Mouse (Mus musculus): ENCODE data around the gene Ptov1. TPM values are rescaled to one million over a fixed set of nuclear protein-coding genes. Genes with fewer than 3 reads are reported as not detected.

Ptov1 gene
- polyA plus RNA-seq, 1 experiment, result 187 TPM

DNA sequence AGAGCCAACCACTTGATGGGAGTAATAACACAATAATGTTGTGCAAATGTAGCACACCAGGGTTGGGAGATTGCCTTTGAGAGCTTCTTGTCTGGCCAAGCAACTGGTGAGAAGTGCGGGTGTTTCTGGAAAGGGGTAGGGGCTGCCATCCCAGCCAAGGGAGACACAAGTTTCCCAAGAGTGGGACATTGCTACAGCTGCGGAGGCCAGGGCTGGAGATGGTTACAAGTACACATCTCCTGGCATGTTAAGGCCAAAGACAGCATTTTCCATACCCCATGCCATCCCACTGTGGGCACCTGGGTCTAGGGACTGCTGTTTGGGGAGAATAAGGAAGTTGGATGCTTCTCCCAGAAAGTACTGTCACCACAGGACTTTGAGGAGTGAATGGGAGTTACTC lies 16.5 kb downstream of the Ptov1 start:
- H3K4me3 ChIP-seq (ENCODE audit: control insufficient read depth, low read depth, low read length), result no peak overlapping the region
- H3K4me1 ChIP-seq (ENCODE audit: control insufficient read depth, insufficient read depth, low read length), result peaks cover 54% of the 10 kb centered on the region
- H3K27me3 ChIP-seq (ENCODE audit: control insufficient read depth, insufficient read depth, low read length), result no peaks in the 10 kb centered on the region
- TF ChIP-seq POLR2A (IDR thresholded peaks at IDR 0.05; ENCODE audit: control insufficient read depth, low read depth, low read length) (no peak), CTCF (IDR thresholded peaks at IDR 0.05; ENCODE audit: control insufficient read depth, insufficient read depth, insufficient replicate concordance, low read depth, low read length) (no peak)
- H3K27ac ChIP-seq (ENCODE audit: control insufficient read depth, insufficient read depth, low read depth, low read length), result no peak overlapping the region; the same call in 1 of the 2 replicates
- H3K36me3 ChIP-seq (ENCODE audit: control insufficient read depth, insufficient read depth, low read length), result no peaks in the 10 kb centered on the region

DNA sequence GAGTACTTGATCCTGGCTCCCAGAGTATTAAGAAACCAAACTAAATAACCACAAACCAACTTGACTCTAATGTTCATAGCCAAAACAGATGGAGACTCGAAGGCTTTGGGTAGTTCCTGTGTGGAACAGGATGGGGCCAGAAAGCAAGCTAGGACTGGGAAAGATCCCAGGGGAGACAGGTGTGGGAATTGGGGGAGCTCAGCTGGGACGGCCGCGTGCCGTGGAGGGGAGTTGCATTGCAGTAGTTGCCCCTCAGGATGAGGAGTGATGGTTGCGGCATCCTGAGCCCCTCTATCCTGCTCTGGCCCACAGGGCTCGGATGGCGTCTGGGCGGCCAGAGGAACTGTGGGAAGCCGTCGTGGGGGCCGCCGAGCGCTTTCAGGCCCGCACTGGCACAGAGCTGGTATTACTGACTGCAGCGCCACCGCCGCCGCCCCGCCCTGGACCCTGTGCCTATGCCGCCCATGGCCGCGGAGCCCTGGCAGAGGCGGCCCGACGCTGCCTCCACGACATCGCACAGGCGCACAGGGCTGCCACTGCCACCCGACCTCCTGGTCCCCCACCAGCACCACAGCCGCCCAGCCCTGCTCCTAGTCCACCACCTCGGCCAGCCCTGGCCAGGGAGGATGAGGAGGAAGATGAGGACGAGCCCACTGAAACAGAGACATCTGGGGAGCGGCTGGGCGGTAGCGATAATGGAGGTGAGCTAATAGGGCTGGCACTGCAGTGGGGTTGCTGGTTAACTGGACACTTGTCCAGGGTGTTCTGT lies 17.1 kb downstream of the Ptov1 start:
- TF ChIP-seq CTCF (IDR thresholded peaks at IDR 0.05; ENCODE audit: control insufficient read depth, insufficient read depth, insufficient replicate concordance, low read depth, low read length) (no peak), POLR2A (IDR thresholded peaks at IDR 0.05; ENCODE audit: control insufficient read depth, low read depth, low read length) (no peak)

DNA sequence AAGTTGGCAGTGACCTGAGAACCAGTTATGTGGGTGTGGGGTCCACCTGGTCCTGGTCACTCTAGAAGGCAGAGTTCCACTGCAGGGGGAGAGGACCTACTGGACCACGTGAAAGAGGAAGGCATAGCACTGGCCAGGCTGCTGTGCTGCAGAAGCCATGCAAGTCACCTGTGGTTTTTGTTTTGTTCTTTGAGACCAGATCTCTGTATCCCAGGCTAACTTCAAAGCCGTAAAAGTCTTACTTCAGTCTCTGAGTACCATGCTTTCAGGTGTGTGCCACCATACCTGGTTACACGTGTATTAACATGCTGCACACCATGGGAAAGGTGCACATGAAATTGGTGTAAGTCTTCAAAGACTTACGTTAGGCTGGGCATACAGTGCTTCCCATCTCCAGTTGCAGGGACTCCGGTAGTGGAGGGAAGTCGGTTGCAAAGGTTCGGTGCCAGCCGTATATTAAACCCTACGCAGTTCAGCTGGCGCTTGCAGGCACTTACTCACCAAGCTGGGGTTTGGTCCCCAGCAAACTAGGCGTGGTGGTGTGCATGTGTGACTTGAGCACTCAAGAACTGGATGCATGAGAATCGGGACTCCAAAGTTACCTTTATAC lies 17.9 kb downstream of the Ptov1 start:
- Histone ChIP-seq H3K27me3 (ENCODE audit: control insufficient read depth, insufficient read depth, low read length) (no peaks in the 10 kb centered on the region), H3K27ac (ENCODE audit: control insufficient read depth, insufficient read depth, low read depth, low read length) (no peak overlapping the region), H3K36me3 (ENCODE audit: control insufficient read depth, insufficient read depth, low read length) (no peaks in the 10 kb centered on the region), H3K4me3 (ENCODE audit: control insufficient read depth, low read depth, low read length) (no peak overlapping the region), H3K4me1 (ENCODE audit: control insufficient read depth, insufficient read depth, low read length) (peaks cover 50% of the 10 kb centered on the region)
- TF ChIP-seq CTCF (IDR thresholded peaks at IDR 0.05; ENCODE audit: control insufficient read depth, insufficient read depth, insufficient replicate concordance, low read depth, low read length) (no peak), POLR2A (IDR thresholded peaks at IDR 0.05; ENCODE audit: control insufficient read depth, low read depth, low read length) (no peak)

More for the DNA sequence above, 17.1 kb downstream of the Ptov1 start:
- Histone ChIP-seq H3K27me3 (ENCODE audit: control insufficient read depth, insufficient read depth, low read length) (no peaks in the 10 kb centered on the region), H3K36me3 (ENCODE audit: control insufficient read depth, insufficient read depth, low read length) (no peaks in the 10 kb centered on the region), H3K4me3 (ENCODE audit: control insufficient read depth, low read depth, low read length) (no peak overlapping the region), H3K4me1 (ENCODE audit: control insufficient read depth, insufficient read depth, low read length) (peaks cover 53% of the 10 kb centered on the region), H3K27ac (ENCODE audit: control insufficient read depth, insufficient read depth, low read depth, low read length) (no peak overlapping the region)

DNA sequence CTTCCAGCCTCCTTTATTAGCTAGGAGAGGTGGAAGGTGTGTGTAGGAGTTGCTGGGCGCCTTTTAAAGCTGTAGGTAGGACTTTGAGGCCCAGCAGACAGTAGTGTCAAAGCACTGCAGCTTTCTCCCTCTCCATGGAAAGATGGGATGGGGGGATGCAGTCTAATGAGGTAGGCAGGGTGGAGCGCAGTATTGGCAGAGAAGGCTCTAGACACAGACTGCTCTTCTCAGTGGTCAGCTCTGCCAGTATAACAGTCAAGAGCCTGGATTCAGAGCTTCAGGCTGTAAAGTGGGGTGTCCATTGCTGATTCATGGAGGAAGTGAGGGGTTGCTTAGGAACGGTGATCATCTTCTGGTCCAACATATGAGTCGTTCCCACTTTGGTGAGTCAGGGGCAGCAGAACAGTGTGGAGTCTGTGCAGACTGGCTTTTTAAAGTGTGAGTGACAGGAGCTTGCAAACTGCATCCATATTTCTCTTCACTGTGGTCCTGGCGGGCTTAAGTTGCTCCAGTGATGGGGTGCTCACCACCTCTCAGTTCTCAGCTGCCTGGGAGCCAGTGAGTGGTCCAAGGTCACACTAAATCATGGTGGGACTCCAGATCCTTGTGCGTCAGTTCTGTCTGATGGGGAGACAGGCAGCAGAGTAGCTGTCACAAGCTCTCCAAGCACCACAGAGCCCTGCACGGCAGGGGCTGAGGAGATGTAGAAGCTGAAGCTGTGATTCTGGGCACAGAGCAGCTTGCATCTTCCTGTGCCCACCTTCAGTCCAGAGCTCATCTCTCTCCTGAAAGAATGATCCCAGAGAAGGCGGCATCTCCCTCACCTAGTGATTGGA lies 18.6 kb downstream of the Ptov1 start:
- no peaks in the 10 kb centered on the region for H3K27me3 ChIP-seq (ENCODE audit: control insufficient read depth, insufficient read depth, low read length)
- peaks cover 46% of the 10 kb centered on the region for H3K4me1 ChIP-seq (ENCODE audit: control insufficient read depth, insufficient read depth, low read length)
- peak overlapping the region; percentile 81 for H3K27ac ChIP-seq (ENCODE audit: control insufficient read depth, insufficient read depth, low read depth, low read length)
- TF ChIP-seq CTCF (IDR thresholded peaks at IDR 0.05; ENCODE audit: control insufficient read depth, insufficient read depth, insufficient replicate concordance, low read depth, low read length) (no peak), POLR2A (IDR thresholded peaks at IDR 0.05; ENCODE audit: control insufficient read depth, low read depth, low read length) (no peak)
- H3K36me3 ChIP-seq (ENCODE audit: control insufficient read depth, insufficient read depth, low read length), result no peaks in the 10 kb centered on the region
- H3K4me3 ChIP-seq (ENCODE audit: control insufficient read depth, low read depth, low read length), result peak overlapping the region; percentile 93

DNA sequence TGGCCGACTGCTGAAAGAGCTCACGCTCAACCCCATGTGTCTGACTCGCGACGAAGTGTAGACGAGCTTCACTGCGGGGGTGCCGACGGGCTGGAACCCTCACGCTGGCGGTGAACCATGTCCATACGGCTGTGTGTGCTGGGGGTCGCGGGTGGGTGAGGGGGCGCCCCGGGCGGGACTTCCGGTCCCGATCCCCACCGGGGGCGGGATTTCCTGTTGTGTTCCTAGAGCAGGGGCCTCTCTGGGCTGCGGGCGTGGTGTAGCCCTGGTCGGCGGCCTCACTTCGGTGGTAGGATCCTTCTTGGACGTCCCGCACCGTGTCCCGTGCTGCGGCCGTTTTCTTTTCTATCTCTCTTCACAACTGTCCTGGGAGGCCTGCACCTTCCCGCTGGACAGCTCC lies 19.4 kb downstream of the Ptov1 start:
- H3K27me3 ChIP-seq (ENCODE audit: control insufficient read depth, insufficient read depth, low read length), result no peaks in the 10 kb centered on the region
- TF ChIP-seq POLR2A (IDR thresholded peaks at IDR 0.05; ENCODE audit: control insufficient read depth, low read depth, low read length), result no peak
- no peak for TF ChIP-seq CTCF (IDR thresholded peaks at IDR 0.05; ENCODE audit: control insufficient read depth, insufficient read depth, insufficient replicate concordance, low read depth, low read length)
- H3K4me1 ChIP-seq (ENCODE audit: control insufficient read depth, insufficient read depth, low read length), result peaks cover 39% of the 10 kb centered on the region
- H3K36me3 ChIP-seq (ENCODE audit: control insufficient read depth, insufficient read depth, low read length), result no peaks in the 10 kb centered on the region
- H3K4me3 ChIP-seq (ENCODE audit: control insufficient read depth, low read depth, low read length), result peak overlapping the region; percentile 93
- H3K27ac ChIP-seq (ENCODE audit: control insufficient read depth, insufficient read depth, low read depth, low read length), result peak overlapping the region; percentile 99

DNA sequence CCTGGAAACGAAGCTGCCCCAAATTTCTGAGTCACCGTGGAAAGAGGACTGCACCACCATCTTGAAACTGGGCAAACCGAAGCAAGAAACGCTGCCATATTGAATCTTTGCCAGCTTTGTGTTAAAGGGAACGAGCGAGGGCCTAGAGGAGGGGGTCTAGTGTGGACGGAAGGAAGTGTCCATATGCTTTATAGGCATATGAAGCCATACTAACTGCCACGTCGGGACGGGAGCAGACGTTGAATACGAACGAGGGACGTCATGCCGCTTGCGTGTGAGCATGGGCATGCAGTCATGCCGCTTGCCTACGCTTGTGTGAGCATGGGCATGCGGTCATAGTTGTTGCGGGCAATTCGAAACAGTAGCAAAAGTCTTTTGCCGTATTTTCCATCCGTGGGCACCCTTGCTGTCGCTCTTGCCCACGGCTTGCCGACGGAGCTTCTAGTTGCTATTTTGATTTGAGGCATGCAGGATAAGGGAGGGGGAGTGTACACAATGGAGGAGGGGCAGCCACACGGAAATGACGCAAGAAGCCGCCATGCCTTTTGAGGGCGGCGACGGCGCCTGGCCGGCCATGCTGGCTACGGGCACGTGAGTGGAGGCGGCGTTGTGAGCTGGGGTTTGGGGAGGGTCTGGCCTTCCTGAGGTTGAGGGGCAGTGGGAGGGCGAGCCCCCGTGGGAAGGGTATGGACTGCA lies 20.0 kb downstream of the Ptov1 start:
- Histone ChIP-seq H3K36me3 (ENCODE audit: control insufficient read depth, insufficient read depth, low read length) (no peaks in the 10 kb centered on the region), H3K27me3 (ENCODE audit: control insufficient read depth, insufficient read depth, low read length) (no peaks in the 10 kb centered on the region), H3K4me3 (ENCODE audit: control insufficient read depth, low read depth, low read length) (peak overlapping the region; percentile 93), H3K4me1 (ENCODE audit: control insufficient read depth, insufficient read depth, low read length) (peaks cover 35% of the 10 kb centered on the region), H3K27ac (ENCODE audit: control insufficient read depth, insufficient read depth, low read depth, low read length) (peak overlapping the region; percentile 99)
- TF ChIP-seq POLR2A (IDR thresholded peaks at IDR 0.05; ENCODE audit: control insufficient read depth, low read depth, low read length) (peak; percentile 79), CTCF (IDR thresholded peaks at IDR 0.05; ENCODE audit: control insufficient read depth, insufficient read depth, insufficient replicate concordance, low read depth, low read length) (peak; percentile 17; the same call in 1 of the 2 replicates)
